Mouse (Mus musculus) activated CD4-positive, CD25-positive, alpha-beta regulatory T cell, adult 9 weeks (primary cell): ENCODE results near the gene Pet100. TPM values are rescaled to one million over a fixed set of nuclear protein-coding genes. Genes with fewer than 3 reads are reported as not detected.

ENCODE experiments used
- polyA plus RNA-seq: library from polyadenylated mRNA; unstranded; fragments of 100-300 nt; shearing (Covaris generic); gene quantifications from one replicate; pipeline ENCODE4 v1.2.1, GENCODE M21; 2017

Gene Pet100
- 134 TPM for polyA plus RNA-seq

DNA sequence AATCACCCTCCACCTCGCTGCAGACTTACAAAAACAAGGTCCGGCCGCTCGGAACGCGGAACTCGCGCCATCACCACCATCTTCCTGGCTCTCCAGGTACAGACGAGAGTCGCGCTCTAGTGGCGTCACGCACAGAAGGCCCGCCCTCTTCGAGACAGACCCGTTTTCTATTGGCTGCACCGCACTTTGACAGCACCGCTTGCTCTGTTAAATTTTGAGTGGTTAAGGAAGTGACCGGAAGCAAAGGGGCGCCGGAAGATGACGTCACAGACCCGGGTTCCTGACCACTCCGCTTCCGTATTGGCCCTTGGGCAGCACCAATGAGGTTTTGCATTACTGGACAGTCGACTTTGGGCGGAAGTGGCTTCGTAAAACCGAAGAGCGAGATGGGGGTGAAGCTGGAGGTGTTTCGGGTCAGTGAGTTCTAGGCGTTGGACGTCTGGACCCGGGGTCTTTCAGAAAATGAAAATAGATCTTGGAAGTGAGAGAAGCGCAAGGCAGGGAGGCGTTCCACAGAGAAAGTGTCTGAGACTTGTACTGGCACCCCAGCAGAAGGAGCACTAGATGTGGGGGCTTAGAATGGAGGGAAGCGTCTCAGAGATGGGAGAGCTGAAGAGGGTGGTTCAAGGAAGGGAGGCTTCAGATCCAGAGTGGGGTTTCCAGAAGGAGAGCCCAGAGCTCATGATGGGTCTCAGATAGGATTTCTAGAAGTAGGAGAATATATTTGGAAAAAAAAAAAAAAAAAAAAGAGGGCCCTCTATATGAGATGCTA is at the start of gene Pet100, which contains the start of gene Xab2:
Gene Pet100, plus strand, starts transcription at position 350 of the 772 bp plus-strand sequence.
Gene Xab2, minus strand, starts transcription at position 118 of the 772 bp plus-strand sequence.

DNA sequence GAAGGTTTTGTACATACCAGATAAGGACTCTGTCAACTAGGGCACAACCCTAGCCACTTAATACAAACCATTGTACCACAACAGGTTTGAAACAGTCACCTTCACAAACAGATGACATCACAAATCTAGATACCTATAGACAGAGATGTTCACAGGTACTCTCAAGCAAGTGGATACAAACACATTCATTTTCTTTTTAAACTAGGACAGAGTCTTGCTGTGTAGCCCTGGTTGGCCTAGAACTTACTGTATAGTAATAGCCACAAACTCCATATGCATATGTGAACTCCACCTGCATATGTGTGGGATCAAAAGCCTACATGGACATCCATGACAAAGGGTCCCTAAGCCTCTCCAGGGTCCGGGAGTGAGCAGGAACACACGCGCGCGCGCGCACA is 34.4 kb upstream of the Pet100 start, which contains the start of gene Camsap3:
Gene Camsap3, plus strand, starts transcription at position 301 of the 398 bp plus-strand sequence.

DNA sequence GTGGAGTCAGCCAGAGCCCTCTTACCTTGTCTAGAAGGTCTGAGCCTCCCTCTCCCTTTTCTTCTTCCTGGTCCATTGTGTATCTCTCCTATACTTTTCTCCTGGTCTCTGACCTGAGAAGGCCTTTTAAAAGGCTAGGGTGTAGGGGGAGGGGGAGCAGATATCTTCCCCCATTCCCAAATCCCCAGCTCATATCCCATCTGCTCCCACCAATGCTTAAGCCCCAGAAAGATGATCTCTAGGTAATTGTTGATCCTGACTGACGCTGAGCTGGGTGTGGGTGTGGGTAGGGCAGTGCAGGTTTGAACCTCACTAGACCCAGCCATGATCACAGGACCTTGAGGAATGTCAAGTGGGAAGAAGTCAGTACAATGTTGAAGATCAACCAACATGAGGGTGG is 4.1 kb downstream of the Pet100 start, which contains the start of gene Pcp2:
Gene Pcp2, minus strand, starts transcription at position 101 of the 400 bp plus-strand sequence.

DNA sequence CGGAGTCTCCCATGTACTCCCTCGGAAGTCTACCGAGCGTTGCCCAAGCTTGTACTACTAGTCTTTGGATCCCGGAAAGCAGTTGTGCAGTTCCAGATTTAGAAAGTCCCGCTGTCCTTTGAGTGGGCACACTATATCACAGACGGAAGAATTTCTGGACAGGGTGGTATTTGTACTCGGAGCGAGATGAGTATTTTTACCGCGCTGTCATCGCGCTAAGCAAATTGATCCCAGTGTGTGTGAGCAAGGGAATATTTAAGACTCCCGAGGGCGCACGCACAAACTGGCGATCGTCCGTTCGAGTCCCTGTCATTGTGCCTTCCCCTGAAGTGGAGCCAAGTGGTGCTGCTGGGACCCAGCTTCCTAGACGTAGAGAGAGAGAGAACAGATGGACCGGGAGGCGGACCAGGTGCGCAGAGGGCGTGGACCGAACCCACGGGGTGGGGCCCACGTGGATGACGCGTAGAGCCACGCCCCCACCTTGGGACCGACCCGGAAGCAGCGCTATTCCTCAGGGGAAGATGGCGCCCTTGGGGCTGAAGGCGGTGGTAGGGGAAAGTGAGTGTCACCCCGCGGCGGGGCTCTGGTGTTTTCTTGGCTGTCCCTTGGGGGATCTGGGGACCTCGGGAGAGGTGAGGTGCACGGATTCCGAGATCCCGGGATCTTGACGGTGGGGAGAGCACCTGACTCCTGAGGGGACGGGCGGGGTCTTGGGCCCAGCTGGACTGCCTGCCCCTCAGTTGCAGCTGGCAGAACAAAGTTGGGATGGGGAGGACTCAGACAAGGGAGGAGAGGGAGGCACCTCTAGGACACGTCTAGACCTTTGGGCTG is 9.5 kb downstream of the Pet100 start, which contains the start of gene Stxbp2:
Gene Stxbp2, plus strand, starts transcription at position 309 of the 831 bp plus-strand sequence.

DNA sequence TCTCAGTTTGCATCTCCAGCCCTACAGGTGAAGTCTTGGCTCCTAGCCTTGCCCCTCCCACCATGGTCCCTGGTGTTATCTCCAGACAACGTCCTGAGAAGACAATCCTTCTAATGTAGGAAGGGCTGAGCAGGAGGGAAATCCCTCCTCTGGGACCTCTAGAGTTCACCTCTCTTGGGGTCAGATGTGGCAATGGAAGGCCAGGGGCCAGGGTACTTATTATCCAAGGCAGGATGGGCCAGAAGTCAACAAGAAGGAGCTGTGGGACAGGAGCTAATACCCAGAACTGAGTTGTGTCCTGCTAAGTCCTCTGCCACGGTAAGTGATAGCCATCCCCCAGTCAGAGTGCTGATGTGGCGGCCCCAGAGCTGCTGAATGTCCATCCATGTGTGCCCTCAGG is 34.2 kb downstream of the Pet100 start, which contains the start of gene Retn:
Gene Retn, plus strand, starts transcription at position 245 of the 400 bp plus-strand sequence.

GRCm38 (mm10) chr8:3665507-3665906 is 44.2 kb downstream of the Pet100 start, which contains the start of gene Mcemp1:
Gene Mcemp1, plus strand, starts transcription at chr8:3665754.

GRCm38 (mm10) chr8:3671980-3672491 is 50.7 kb downstream of the Pet100 start, which contains the start of gene Fcor:
Gene Fcor, minus strand, starts transcription at chr8:3672362.

Other genes with a start within 250 kb of the Pet100 start
- gene Arhgef18, start 228.5 kb upstream of the Pet100 start, polyA plus RNA-seq = 51.8 TPM
- 5.8 TPM for gene Pex11g, start 153.9 kb upstream of the Pet100 start, polyA plus RNA-seq
- gene Tex45, start 150.7 kb upstream of the Pet100 start, polyA plus RNA-seq = not detected
- 3.2 TPM for gene Zfp358, start 128.4 kb upstream of the Pet100 start, polyA plus RNA-seq
- 31.9 TPM for gene Mcoln1, start 121.1 kb upstream of the Pet100 start, polyA plus RNA-seq
- 65.1 TPM for gene Pnpla6, start 106.2 kb upstream of the Pet100 start, polyA plus RNA-seq
- not detected for gene C330021F23Rik, start 53.6 kb upstream of the Pet100 start, polyA plus RNA-seq
- not detected for gene Camsap3, start 34.3 kb upstream of the Pet100 start, polyA plus RNA-seq
- 119 TPM for gene Xab2, start 232 bp upstream of the Pet100 start, polyA plus RNA-seq
- 0.40 TPM for gene Pcp2, start 4.0 kb downstream of the Pet100 start, polyA plus RNA-seq
- gene Stxbp2, start 9.4 kb downstream of the Pet100 start, polyA plus RNA-seq = 238 TPM
- not detected for gene Retn, start 34.2 kb downstream of the Pet100 start, polyA plus RNA-seq
- not detected for gene Mcemp1, start 44.2 kb downstream of the Pet100 start, polyA plus RNA-seq
- gene Fcor, start 50.8 kb downstream of the Pet100 start, polyA plus RNA-seq = not detected
- gene Trappc5, start 54.8 kb downstream of the Pet100 start, polyA plus RNA-seq = 39.1 TPM
- 0.37 TPM for gene Fcer2a, start 72.6 kb downstream of the Pet100 start, polyA plus RNA-seq
- not detected for gene Clec4g, start 99.1 kb downstream of the Pet100 start, polyA plus RNA-seq
- not detected for gene Cd209a, start 127.4 kb downstream of the Pet100 start, polyA plus RNA-seq
- gene Cd209e, start 232.8 kb downstream of the Pet100 start, polyA plus RNA-seq = not detected